Mouse (Mus musculus): Measurements from ENCODE around the gene Chrm1.

DNA sequence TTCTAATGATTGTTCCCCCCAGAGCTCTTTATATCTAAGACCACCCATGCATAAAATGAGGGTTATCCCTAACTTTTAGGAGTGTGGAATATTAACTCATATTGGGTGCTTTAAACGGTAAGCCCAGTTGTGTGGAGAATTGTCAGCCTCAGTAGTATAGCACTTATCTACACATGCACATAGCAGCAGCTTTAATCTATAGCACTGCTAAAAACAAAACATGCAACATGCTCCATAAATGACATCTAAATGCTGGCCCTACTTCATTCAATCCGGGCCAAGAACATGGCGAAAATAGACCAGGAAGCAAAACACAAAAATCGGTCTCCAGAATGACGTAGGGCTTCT, 58.9 kb downstream of the Chrm1 start:
- TF ChIP-seq HCFC1 (IDR thresholded peaks at IDR 0.05; ENCODE audit: borderline replicate concordance, insufficient read depth, low read length) (no peak), CHD2 (IDR thresholded peaks at IDR 0.05; ENCODE audit: low read depth, low read length) (no peak), ZC3H11A (IDR thresholded peaks at IDR 0.05; ENCODE audit: borderline replicate concordance, low read depth, low read length) (no peak)
